Mouse (Mus musculus) spleen, adult 10 weeks (tissue): ENCODE data around the gene Praf2. TPM values are rescaled to one million over a fixed set of nuclear protein-coding genes. Genes with fewer than 3 reads are reported as not detected.

Experiments
- polyA plus RNA-seq: library from polyadenylated mRNA; stranded (reverse); fragments of 350-450 nt; fragmentation: Illumina TruSeq; extraction: RNeasy Lipid Tissue Mini Kit (QIAGEN cat#74804); gene quantifications from one replicate; pipeline ENCODE4 v1.2.3, GENCODE M21; 2015; ENCODE audit warnings: low replicate concordance; ENCODE audit not compliant: insufficient read depth

The Praf2 gene
- 22.9 TPM for polyA plus RNA-seq

DNA sequence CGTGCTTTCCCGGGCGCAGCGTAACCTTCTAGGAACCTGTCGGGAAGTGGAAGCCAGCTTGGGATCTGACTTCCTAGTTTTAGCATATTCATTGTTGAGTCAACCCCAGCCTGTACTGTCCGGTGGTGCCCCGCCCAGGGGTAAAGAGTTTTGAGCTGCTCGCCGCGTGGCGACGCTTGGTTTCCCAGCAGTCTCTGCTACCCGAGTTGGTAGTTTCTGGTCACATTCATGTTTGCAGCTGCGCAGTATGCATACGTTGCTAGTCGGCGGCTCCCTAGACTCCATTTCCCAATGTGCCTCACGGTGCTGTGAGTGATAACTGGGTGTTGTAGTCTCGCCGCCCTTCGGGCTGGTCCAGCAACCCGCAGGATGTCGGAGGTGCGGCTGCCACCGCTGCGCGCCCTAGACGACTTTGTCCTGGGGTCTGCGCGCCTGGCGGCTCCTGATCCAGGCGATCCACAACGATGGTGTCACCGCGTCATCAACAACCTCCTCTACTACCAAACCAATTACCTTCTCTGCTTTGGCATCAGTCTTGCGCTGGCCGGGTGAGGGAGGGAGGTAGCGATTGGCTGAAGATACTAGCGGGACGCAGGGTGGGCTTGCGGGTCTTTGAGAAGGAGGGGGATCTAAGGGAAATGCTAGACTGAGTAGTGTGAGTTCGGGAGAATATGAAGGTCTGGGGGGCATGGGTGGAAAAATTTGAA is at the start of gene Praf2:
Gene Praf2, plus strand, starts transcription at position 225 of the 707 bp plus-strand sequence.

DNA sequence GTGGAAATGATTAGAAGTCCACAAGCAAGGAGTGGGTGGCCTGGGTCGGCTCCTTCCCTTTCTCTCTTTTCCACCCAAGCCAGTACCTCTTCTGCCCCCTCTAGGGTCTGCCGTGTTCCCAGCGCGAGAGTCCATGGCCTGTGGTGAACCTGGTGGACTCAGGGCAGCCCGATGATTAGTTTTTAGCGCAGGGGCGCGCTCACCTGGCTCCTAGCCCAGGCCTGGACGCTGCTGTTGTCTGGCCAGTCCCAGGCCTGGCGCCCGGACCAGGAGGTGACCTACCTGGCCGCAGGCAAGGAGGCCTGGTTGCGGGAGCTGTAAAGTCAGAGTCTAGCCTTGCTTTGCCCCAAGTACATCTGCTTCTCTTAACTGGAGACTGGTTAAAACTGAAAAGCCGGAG is 47.4 kb upstream of the Praf2 start, which contains the start of gene Magix:
Gene Magix, minus strand, starts transcription at position 388 of the 400 bp plus-strand sequence.

DNA sequence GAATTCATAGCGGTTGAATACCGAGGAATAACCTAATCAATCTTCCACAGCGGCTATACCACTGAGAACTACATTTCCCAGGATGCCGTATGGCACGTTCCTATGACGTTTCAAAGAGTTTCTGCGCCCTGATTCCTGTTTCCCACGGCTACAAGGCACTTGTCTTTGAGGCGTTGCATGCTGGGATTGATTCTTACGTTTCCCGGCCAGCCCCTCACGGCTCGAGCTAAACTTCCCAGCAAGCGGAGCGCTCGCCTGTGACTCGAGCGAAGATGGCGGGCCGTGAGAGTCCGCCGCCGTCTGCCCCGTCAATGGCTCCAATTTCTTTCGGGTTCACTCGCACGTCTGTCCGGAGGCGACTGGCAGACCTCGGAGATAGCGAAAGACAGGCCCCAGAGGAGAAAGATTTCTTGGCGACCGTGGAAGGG is 31.3 kb upstream of the Praf2 start, which contains the start of gene Gpkow:
Gene Gpkow, plus strand, starts transcription at position 178 of the 428 bp plus-strand sequence.

DNA sequence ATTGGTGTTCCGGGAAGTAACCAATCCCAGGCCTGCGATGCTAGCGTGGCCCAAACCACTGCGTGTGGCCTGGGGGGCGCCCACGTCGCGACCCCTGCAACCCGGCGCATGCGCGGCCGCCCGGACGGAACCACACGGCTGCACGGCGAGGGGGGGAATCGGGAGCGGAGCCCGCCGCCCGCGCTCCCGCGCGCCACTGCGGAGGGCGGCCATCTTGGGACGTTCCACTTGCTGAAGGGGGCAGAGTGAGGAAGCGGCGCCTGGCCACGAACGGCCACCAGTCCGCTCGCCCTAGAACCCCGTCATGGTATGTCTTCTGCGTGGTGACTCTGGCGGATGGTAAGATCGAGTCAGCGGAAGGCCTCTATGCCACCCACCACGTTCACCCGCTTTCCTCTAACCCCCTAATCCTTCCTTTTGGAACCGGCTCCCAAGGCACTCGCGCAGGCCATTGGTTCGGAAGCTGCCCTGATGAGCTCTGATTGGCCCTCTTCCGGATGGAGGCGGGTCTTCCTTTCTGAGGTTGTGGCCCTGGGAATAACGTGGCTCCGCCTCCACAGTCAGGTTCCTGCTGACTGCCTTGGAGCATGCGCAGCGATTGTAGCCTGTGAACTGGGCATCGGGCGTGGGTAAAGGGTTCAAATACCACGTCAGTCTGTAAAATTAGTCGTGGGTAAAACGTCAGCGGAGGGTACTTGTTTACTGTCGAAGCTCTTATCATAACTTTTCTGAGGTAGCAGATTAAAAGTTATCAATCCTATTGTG is 13.9 kb upstream of the Praf2 start, which contains the start of gene Wdr45:
Gene Wdr45, plus strand, starts transcription at position 199 of the 765 bp plus-strand sequence.

DNA sequence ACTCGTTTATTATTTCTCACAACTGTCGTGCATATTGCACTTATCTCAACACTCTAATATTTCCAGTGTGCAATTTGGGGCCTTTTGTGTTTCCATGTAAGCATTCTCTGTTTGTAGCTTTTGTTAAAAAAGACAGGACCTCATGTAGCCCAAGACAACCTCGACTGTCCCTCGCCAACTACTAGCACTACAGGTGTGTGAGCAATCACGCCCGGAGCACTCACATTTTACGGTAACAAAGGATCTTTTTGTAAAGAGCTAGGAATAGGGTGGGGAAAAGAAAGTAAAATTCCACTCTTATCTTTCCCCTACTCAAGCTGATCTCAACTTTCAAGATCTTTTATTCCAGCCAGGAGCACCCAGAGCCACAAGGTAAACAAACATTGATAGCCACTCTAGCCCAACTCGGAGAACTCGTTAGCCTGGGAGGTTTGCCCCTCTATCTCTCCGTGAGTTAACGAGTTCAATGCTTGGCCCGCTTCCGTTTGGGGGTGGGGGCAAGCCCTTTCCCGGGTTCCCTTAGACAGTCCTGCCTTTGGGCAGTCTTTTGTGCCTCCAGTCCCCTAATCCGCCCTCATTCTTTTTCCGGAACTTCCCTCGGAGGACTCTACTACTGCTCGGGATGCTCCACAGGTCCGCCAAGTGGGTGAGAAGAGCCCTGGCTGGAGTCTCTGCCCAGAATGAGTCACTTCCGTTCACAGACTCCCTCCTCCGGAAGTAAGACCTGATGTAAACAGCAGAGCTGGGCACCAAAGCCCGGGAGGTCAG is 6.5 kb upstream of the Praf2 start, which contains the start of gene Gm45208:
Gene Gm45208, plus strand, starts transcription at position 732 of the 768 bp plus-strand sequence.

DNA sequence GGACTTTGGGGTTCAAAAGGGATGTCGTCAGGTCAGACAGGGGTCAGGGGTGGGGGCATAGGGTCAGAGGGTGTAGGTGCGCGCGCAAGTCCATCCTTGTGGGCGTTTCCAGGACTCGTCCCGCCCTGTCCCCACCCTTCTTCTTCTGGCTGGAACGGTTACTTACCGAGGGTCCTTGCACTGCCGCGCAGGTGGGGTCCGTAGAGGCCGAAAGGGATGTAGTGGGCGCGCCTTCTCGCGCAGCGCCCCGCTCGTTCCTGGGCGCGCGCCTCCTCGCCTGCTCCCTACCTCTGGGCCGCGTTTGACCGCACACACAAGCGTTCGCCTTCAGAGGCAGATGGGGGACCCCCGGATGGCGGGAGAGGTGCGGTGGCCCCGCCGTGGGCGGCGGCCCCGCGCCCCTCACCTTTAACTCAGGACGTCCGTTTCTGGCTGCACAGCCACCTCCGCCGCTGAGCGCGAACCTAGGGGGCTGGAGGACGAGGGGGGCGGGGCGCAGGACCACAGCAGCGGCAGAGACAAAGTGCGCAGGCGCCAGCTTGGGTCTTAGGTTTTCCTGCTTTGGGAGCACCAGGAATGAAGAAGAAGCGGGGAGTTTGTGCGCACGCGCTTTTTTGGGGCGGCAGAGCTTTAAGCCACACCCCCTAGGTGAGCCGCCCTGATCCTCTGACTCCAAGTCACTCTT is 22.3 kb downstream of the Praf2 start, which contains the start of gene Ccdc120:
Gene Ccdc120, minus strand, starts transcription at position 474 of the 685 bp plus-strand sequence.

DNA sequence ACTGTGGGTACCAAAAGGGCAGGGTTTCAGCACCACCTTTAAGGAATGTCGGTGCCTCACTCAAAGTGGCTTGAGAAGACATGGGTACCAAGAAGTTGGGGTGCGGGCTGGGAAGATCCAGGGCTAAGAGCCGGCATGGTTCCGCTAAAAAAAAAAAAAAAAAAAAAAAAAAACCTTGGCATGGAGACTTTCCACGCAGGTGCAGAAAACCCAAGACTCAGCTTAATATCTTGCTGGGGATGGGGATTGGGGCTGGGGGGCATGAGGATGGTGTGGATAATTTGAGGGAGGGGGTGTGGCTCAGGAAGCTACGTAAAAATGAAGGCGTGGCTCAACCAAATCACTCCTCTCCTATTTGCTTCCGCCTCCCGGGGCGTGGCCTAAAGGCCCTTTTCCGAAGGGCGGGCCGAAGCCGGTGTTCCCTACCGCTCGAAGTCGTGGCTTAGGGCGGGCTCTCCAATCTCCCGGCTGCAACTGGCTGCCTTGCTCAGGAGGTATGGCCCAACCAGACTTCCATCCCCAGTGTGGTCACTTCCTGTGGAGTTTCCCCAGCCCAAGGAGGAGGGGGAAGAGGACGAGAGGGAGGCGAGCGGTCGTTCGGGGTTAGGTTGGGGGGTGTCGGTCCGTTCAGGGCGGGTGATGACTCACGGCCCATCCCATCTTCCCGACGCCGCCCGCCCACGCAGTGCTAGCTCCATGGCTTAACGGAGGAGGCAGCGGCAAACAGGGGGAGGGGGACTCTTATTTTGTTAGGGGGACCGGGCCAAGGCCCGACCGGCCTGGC is 34.1 kb downstream of the Praf2 start, which contains the start of gene Tfe3:
Gene Tfe3, plus strand, starts transcription at position 424 of the 784 bp plus-strand sequence.

Other genes starting within 250 kb of the Praf2 start
- 7.6 TPM for gene Foxp3, start 154.8 kb upstream of the Praf2 start, polyA plus RNA-seq
- gene Ppp1r3f, start 154.2 kb upstream of the Praf2 start, polyA plus RNA-seq = 2.0 TPM
- gene Ccdc22, start 122.9 kb upstream of the Praf2 start, polyA plus RNA-seq = 11.4 TPM
- not detected for gene Cacna1f, start 121.4 kb upstream of the Praf2 start, polyA plus RNA-seq
- 4.1 TPM for gene Syp, start 90.0 kb upstream of the Praf2 start, polyA plus RNA-seq
- 18.5 TPM for gene Prickle3, start 71.2 kb upstream of the Praf2 start, polyA plus RNA-seq
- gene Plp2, start 57.0 kb upstream of the Praf2 start, polyA plus RNA-seq = 119 TPM
- 0.14 TPM for gene Magix, start 47.2 kb upstream of the Praf2 start, polyA plus RNA-seq
- 51.7 TPM for gene Gpkow, start 31.3 kb upstream of the Praf2 start, polyA plus RNA-seq
- gene Wdr45, start 14.1 kb upstream of the Praf2 start, polyA plus RNA-seq = 38.0 TPM
- not detected for gene Gm45208, start 6.2 kb upstream of the Praf2 start, polyA plus RNA-seq
- 2.0 TPM for gene Ccdc120, start 22.5 kb downstream of the Praf2 start, polyA plus RNA-seq
- 28.7 TPM for gene Tfe3, start 34.1 kb downstream of the Praf2 start, polyA plus RNA-seq
- 207 TPM for gene Gripap1, start 61.3 kb downstream of the Praf2 start, polyA plus RNA-seq
- 2.4 TPM for gene Kcnd1, start 93.8 kb downstream of the Praf2 start, polyA plus RNA-seq
- 173 TPM for gene Otud5, start 112.9 kb downstream of the Praf2 start, polyA plus RNA-seq
- 38.2 TPM for gene Pim2, start 149.8 kb downstream of the Praf2 start, polyA plus RNA-seq
- gene Slc35a2, start 155.6 kb downstream of the Praf2 start, polyA plus RNA-seq = 18.6 TPM
- gene Pqbp1, start 170.8 kb downstream of the Praf2 start, polyA plus RNA-seq = 129 TPM
- 22.6 TPM for gene Timm17b, start 170.9 kb downstream of the Praf2 start, polyA plus RNA-seq
- gene Gm10491, start 179.4 kb downstream of the Praf2 start, polyA plus RNA-seq = not detected
- gene Gm10490, start 181.1 kb downstream of the Praf2 start, polyA plus RNA-seq = not detected
- gene Pcsk1n, start 191.4 kb downstream of the Praf2 start, polyA plus RNA-seq = not detected
- gene Eras, start 200.2 kb downstream of the Praf2 start, polyA plus RNA-seq = not detected
- gene Hdac6, start 219.4 kb downstream of the Praf2 start, polyA plus RNA-seq = 14.7 TPM
- 6.3 TPM for gene Gata1, start 249.6 kb downstream of the Praf2 start, polyA plus RNA-seq